Comparison of ENCODE assay signal across 9 mouse cellular contexts in genomic region chr3:116711624-116712435, GRCm38 (mm10). TPM values are rescaled to one million over a fixed set of nuclear protein-coding genes. Genes with fewer than 3 reads are reported as not detected.
A peak's percentile ranks its signal among the peaks of the same experiment; 100 is the strongest.
DNase-seq lines count a peak whose midpoint lies in the region; ATAC-seq and TF ChIP-seq lines count a peak whose summit lies in the region.
"Had no signal": no experiment of that assay in that cellular context is flagged by ENCODE, and none has a peak within 500 bp of the region (broad histone marks: within the 10 kb centered on the region; RNA-seq: fewer than 3 reads in every experiment).

No protein-coding gene starts in this region.

- H3K9me3 ChIP-seq in ES-Bruce4 (replicated peaks; ENCODE audit: control insufficient read depth, insufficient read depth, low read length, poor library complexity, severe bottlenecking) = no peaks in the 10 kb centered on the region
- H3K9me3 ChIP-seq in forebrain, embryonic 15.5 days = no peaks in the 10 kb centered on the region
- H3K9me3 ChIP-seq in neural tube, embryonic 15.5 days (replicated peaks) = no peaks in the 10 kb centered on the region

- TF ChIP-seq CTCF in ES-Bruce4 (IDR thresholded peaks at IDR 0.05; ENCODE audit: low read depth, low read length) = no peak
- no peak for TF ChIP-seq CTCF in layer of hippocampus, adult 2 months (conservative IDR thresholded peaks at IDR 0.05)
- no peak for TF ChIP-seq CTCF in lung, adult 2 months (IDR thresholded peaks at IDR 0.05; ENCODE audit: insufficient read depth, low read length)

- H3K27me3 ChIP-seq in ES-Bruce4 (ENCODE audit: control insufficient read depth, insufficient read depth, low read length, poor library complexity, severe bottlenecking) = peaks cover 3% of the 10 kb centered on the region; the same call in 1 of the 2 replicates
- peaks cover 5% of the 10 kb centered on the region; the same call in 1 of the 2 replicates for H3K27me3 ChIP-seq in forebrain, embryonic 15.5 days
- H3K27me3 ChIP-seq in neural tube, embryonic 15.5 days (replicated peaks) = 0 out of 2 replicates have a peak, but pooled peaks cover 4% of the 10 kb centered on the region

- no peak for TF ChIP-seq EP300 in ES-Bruce4 (IDR thresholded peaks at IDR 0.05; ENCODE audit: insufficient read depth, low read depth, low read length)

- DNase-seq in cerebellum, adult 11-12 months = peak; percentile 77
- DNase-seq in heart, postnatal 25 days (ENCODE audit: low spot score) = peak; percentile 64
- peak; percentile 74 to 87 for DNase-seq in layer of hippocampus, adult 2 months (ENCODE audit: low spot score in 2 of 2)
- peak; percentile 82 for DNase-seq in lung, adult 2 months
- peak; percentile 86 for DNase-seq in testis, postnatal 14 days (ENCODE audit: low spot score)

- peaks cover 3% of the 10 kb centered on the region for H3K4me1 ChIP-seq in ES-Bruce4 (ENCODE audit: control insufficient read depth, insufficient read depth, low read length)
- peaks cover 15% of the 10 kb centered on the region for H3K4me1 ChIP-seq in forebrain, embryonic 15.5 days
- peaks cover 10% of the 10 kb centered on the region for H3K4me1 ChIP-seq in lung, adult 2 months (ENCODE audit: control insufficient read depth, insufficient read depth, low read length)
- peaks cover 16% of the 10 kb centered on the region for H3K4me1 ChIP-seq in neural tube, embryonic 15.5 days

- ATAC-seq in forebrain, embryonic 15.5 days (replicated peaks) = peak; percentile 93
- ATAC-seq in neural tube, embryonic 15.5 days (ENCODE audit: low FRiP score) = peak; percentile 95

- no peak for TF ChIP-seq POLR2A in ES-Bruce4 (IDR thresholded peaks at IDR 0.05; ENCODE audit: insufficient read depth, low read length)
- TF ChIP-seq POLR2A in lung, adult 2 months (IDR thresholded peaks at IDR 0.05; ENCODE audit: borderline replicate concordance, extremely low read depth, low read depth, low read length) = no peak

- H3K36me3 ChIP-seq in ES-Bruce4 (ENCODE audit: control insufficient read depth, insufficient read depth, low read length, poor library complexity, severe bottlenecking) = no peaks in the 10 kb centered on the region
- H3K36me3 ChIP-seq in forebrain, embryonic 15.5 days = no peaks in the 10 kb centered on the region
- H3K36me3 ChIP-seq in neural tube, embryonic 15.5 days = 0 out of 2 replicates have a peak, but pooled peaks cover 3% of the 10 kb centered on the region

- H3K9ac ChIP-seq in ES-Bruce4 (ENCODE audit: low read depth, poor library complexity, severe bottlenecking) = peak overlapping the region; percentile 91
- H3K9ac ChIP-seq in forebrain, embryonic 15.5 days (replicated peaks) = peak overlapping the region; percentile 95
- peak overlapping the region; percentile 81 for H3K9ac ChIP-seq in neural tube, embryonic 15.5 days (replicated peaks)

- H3K4me3 ChIP-seq in ES-Bruce4 (ENCODE audit: low read depth, low read length) = peak overlapping the region; percentile 97
- peak overlapping the region; percentile 98 for H3K4me3 ChIP-seq in forebrain, embryonic 15.5 days
- peak overlapping the region; percentile 92 for H3K4me3 ChIP-seq in layer of hippocampus, adult 2 months
- peak overlapping the region; percentile 93 for H3K4me3 ChIP-seq in lung, adult 2 months (replicated peaks; ENCODE audit: extremely low read depth, low read depth, low read length)
- H3K4me3 ChIP-seq in neural tube, embryonic 15.5 days (replicated peaks) = peak overlapping the region; percentile 85

- H3K27ac ChIP-seq in ES-Bruce4 (ENCODE audit: insufficient read depth, low read length) = no peak overlapping the region
- H3K27ac ChIP-seq in forebrain, embryonic 15.5 days (replicated peaks) = peak overlapping the region; percentile 59
- peak overlapping the region; percentile 94 for H3K27ac ChIP-seq in layer of hippocampus, adult 2 months
- peak overlapping the region; percentile 72 for H3K27ac ChIP-seq in neural tube, embryonic 15.5 days (replicated peaks)

- under 1% methylated on average over 73 of the region's 85 CpGs for WGBS in forebrain, embryonic 15.5 days
- WGBS in lung, adult 2 months = 1% methylated on average over 83 of the region's 85 CpGs
- WGBS in neural tube, embryonic 15.5 days = under 1% methylated on average over 80 of the region's 85 CpGs

- H3K4me2 ChIP-seq in forebrain, embryonic 15.5 days (replicated peaks) = peak overlapping the region; percentile 79
- H3K4me2 ChIP-seq in neural tube, embryonic 15.5 days = peak overlapping the region; percentile 86

- intact Hi-C loops in heart, postnatal 25 days (cut with DNase I) = loop anchor here (1.0 kb wide), 2 partner anchors 50 to 118 kb away; partner anchors contain the start of genes Mfsd14a and Sass6

RNA-seq across cellular contexts. Expression of gene Slc35a3, which starts 0.8 kb away (rescaled TPM):
- 28.3 and 31.3 TPM in 2 replicates for polyA plus RNA-seq in ES-Bruce4 (2011; ENCODE audit: insufficient read depth, insufficient read length, low read depth, missing spikeins)
- polyA plus RNA-seq in forebrain, embryonic 15.5 days (2015; fragmentation: Nextera tagmentation; extraction: Ambion mirVana) = 6.0 and 6.6 TPM in 2 replicates
- 10 to 100 TPM; 13.9 to 14.6 TPM for total RNA-seq in heart, postnatal 25 days (2021)
- total RNA-seq in layer of hippocampus, adult 2 months (2021) = 10 to 100 TPM; 15.8 to 18.3 TPM
- polyA plus RNA-seq in lung, adult 2 months (2012; rRNA removed) = 6.3 and 7.5 TPM in 2 replicates
- 7.8 and 10.0 TPM in 2 replicates for polyA plus RNA-seq in neural tube, embryonic 15.5 days (2015; fragmentation: Nextera tagmentation; extraction: Ambion mirVana)

RNA-seq across cellular contexts. Expression of gene Gm43191, which starts 30.8 kb away (rescaled TPM):
- polyA plus RNA-seq in ES-Bruce4 (2011; ENCODE audit: insufficient read depth, insufficient read length, low read depth, missing spikeins) = not detected in 2 replicates
- 0.32 TPM in 1 of 2 replicates, not detected in the other for polyA plus RNA-seq in forebrain, embryonic 15.5 days (2015; fragmentation: Nextera tagmentation; extraction: Ambion mirVana)
- total RNA-seq in heart, postnatal 25 days (2021) = 1 to 10 TPM in 1 of 2 experiments, under 1 TPM in 1; 0.86 to 1.3 TPM
- not detected for total RNA-seq in layer of hippocampus, adult 2 months (2021)
- not detected in 2 replicates for polyA plus RNA-seq in lung, adult 2 months (2012; rRNA removed)
- not detected in 2 replicates for polyA plus RNA-seq in neural tube, embryonic 15.5 days (2015; fragmentation: Nextera tagmentation; extraction: Ambion mirVana)
- polyA plus RNA-seq: large intestine, adult 2 months had no signal

RNA-seq across cellular contexts. Expression of gene Mfsd14a, which starts 49.4 kb away (rescaled TPM):
- 70.4 and 78.1 TPM in 2 replicates for polyA plus RNA-seq in ES-Bruce4 (2011; ENCODE audit: insufficient read depth, insufficient read length, low read depth, missing spikeins)
- 71.1 and 73.8 TPM in 2 replicates for polyA plus RNA-seq in forebrain, embryonic 15.5 days (2015; fragmentation: Nextera tagmentation; extraction: Ambion mirVana)
- total RNA-seq in heart, postnatal 25 days (2021) = 10 to 100 TPM; 17.9 to 22.0 TPM
- total RNA-seq in layer of hippocampus, adult 2 months (2021) = 10 to 100 TPM; 54.4 to 57.7 TPM
- 20.0 and 27.3 TPM in 2 replicates for polyA plus RNA-seq in lung, adult 2 months (2012; rRNA removed)
- polyA plus RNA-seq in neural tube, embryonic 15.5 days (2015; fragmentation: Nextera tagmentation; extraction: Ambion mirVana) = 59.9 and 68.5 TPM in 2 replicates
